Mouse (Mus musculus) hindbrain, embryonic 13.5 days (tissue): ENCODE results near the gene Tbc1d4. TPM values are rescaled to one million over a fixed set of nuclear protein-coding genes. Genes with fewer than 3 reads are reported as not detected.

ENCODE experiments used
- ATAC-seq: fragments of 200-750 bp; cut with Nextera tagmentation; 2 replicates; pipeline ENCODE4 v1.8.0; 2017; ENCODE audit warnings: moderate TSS enrichment; ENCODE audit not compliant: low FRiP score
- H3K27ac ChIP-seq: fragments of 300-500 bp; sonication (generic); 2 replicates; pipeline ENCODE4 v1.5.1; 2015; ENCODE audit warnings: inconsistent platforms, mild to moderate bottlenecking, moderate library complexity
- H3K27me3 ChIP-seq: fragments of 300-500 bp; sonication (generic); 2 replicates; pipeline ENCODE4 v1.6.1; 2015; ENCODE audit warnings: mild to moderate bottlenecking, inconsistent platforms
- H3K36me3 ChIP-seq: fragments of 300-500 bp; sonication (generic); 2 replicates; pipeline ENCODE4 v1.6.1; 2015; ENCODE audit warnings: mild to moderate bottlenecking, inconsistent platforms
- H3K4me1 ChIP-seq: fragments of 300-500 bp; sonication (generic); replicated peaks from 2 replicates; pipeline ENCODE4 v1.6.1; 2015; ENCODE audit warnings: inconsistent platforms
- H3K4me2 ChIP-seq: fragments of 300-500 bp; sonication (generic); 2 replicates; pipeline ENCODE4 v1.6.1; 2015; ENCODE audit warnings: inconsistent platforms, mild to moderate bottlenecking, moderate library complexity
- H3K4me3 ChIP-seq: fragments of 300-500 bp; sonication (generic); 2 replicates; pipeline ENCODE4 v1.5.1; 2015; ENCODE audit warnings: mild to moderate bottlenecking, inconsistent platforms
- H3K9ac ChIP-seq: fragments of 300-500 bp; sonication (generic); 2 replicates; pipeline ENCODE4 v1.6.1; 2015; ENCODE audit warnings: mild to moderate bottlenecking, inconsistent platforms
- H3K9me3 ChIP-seq: fragments of 300-500 bp; sonication (generic); 2 replicates; pipeline ENCODE4 v1.6.1; 2016; ENCODE audit warnings: inconsistent platforms
- WGBS: fragments of 180-500 bp; shearing (Covaris S2); methylation state at CpG from one replicate; pipeline ENCODE4 v1.1.7; 2015; 5-methylcytosine and 5-hydroxymethylcytosine counted together
- polyA plus RNA-seq: library from polyadenylated mRNA; unstranded; fragments of >200 nt; fragmentation: Nextera tagmentation; extraction: Ambion mirVana; gene quantifications from 2 replicates; pipeline ENCODE4 v1.2.1, GENCODE M21; 2015

Tbc1d4 gene
- polyA plus RNA-seq, 1 experiment from 2014 or later, result 6.5 TPM

GRCm38 (mm10) chr14:101548885-101549573 lies 60.0 kb downstream of the Tbc1d4 start:
- H3K4me2 ChIP-seq, result no peak overlapping the region
- no peaks in the 10 kb centered on the region for H3K27me3 ChIP-seq
- H3K4me3 ChIP-seq, result no peak overlapping the region
- H3K4me1 ChIP-seq, result no peaks in the 10 kb centered on the region
- ATAC-seq, result no peak
- 86% methylated on average over 20 of the region's 20 CpGs for WGBS
- no peak overlapping the region for H3K27ac ChIP-seq
- H3K9ac ChIP-seq, result no peak overlapping the region
- no peaks in the 10 kb centered on the region for H3K36me3 ChIP-seq
- H3K9me3 ChIP-seq, result no peaks in the 10 kb centered on the region

GRCm38 (mm10) chr14:101541863-101542262 lies 67.1 kb downstream of the Tbc1d4 start:
- Histone ChIP-seq H3K4me2 (no peak overlapping the region), H3K27ac (no peak overlapping the region), H3K36me3 (no peaks in the 10 kb centered on the region), H3K4me3 (no peak overlapping the region), H3K9ac (no peak overlapping the region), H3K4me1 (0 out of 2 replicates have a peak, but pooled peaks cover 3% of the 10 kb centered on the region), H3K9me3 (no peaks in the 10 kb centered on the region), H3K27me3 (no peaks in the 10 kb centered on the region)
- WGBS, result 77% methylated on average over 9 of the region's 9 CpGs
- ATAC-seq, result no peak

- Histone ChIP-seq H3K9ac (no peak overlapping the region), H3K4me1 (0 out of 2 replicates have a peak, but pooled peaks cover 3% of the 10 kb centered on the region), H3K27me3 (no peaks in the 10 kb centered on the region), H3K9me3 (no peaks in the 10 kb centered on the region), H3K4me2 (no peak overlapping the region), H3K36me3 (no peaks in the 10 kb centered on the region), H3K4me3 (no peak overlapping the region), H3K27ac (no peak overlapping the region)
- 88% methylated on average over 5 of the region's 5 CpGs for WGBS
- no peak for ATAC-seq
These were observed 67.8 kb downstream of the Tbc1d4 start for GRCm38 (mm10) chr14:101541141-101541540.

- no peak for ATAC-seq
- Histone ChIP-seq H3K27me3 (no peaks in the 10 kb centered on the region), H3K4me1 (0 out of 2 replicates have a peak, but pooled peaks cover 3% of the 10 kb centered on the region), H3K9me3 (no peaks in the 10 kb centered on the region), H3K4me2 (no peak overlapping the region), H3K36me3 (no peaks in the 10 kb centered on the region), H3K9ac (no peak overlapping the region), H3K27ac (no peak overlapping the region), H3K4me3 (no peak overlapping the region)
- 100% methylated on average over 3 of the region's 3 CpGs for WGBS
These were observed 68.5 kb downstream of the Tbc1d4 start for GRCm38 (mm10) chr14:101540466-101540865.

- no peak overlapping the region for H3K9ac ChIP-seq
- 0 out of 2 replicates have a peak overlapping the region, but pooled peaks have one; percentile 1 for H3K27ac ChIP-seq
- H3K9me3 ChIP-seq, result no peaks in the 10 kb centered on the region
- no peaks in the 10 kb centered on the region for H3K27me3 ChIP-seq
- WGBS, result 63% methylated on average over 2 of the region's 2 CpGs
- ATAC-seq, result peak; percentile 39; the same call in 1 of the 2 replicates
- no peak overlapping the region for H3K4me3 ChIP-seq
- no peak overlapping the region for H3K4me2 ChIP-seq
- H3K36me3 ChIP-seq, result no peaks in the 10 kb centered on the region
- 0 out of 2 replicates have a peak, but pooled peaks cover 3% of the 10 kb centered on the region for H3K4me1 ChIP-seq
These were observed 71.1 kb downstream of the Tbc1d4 start for GRCm38 (mm10) chr14:101537906-101538305.

- no peak overlapping the region for H3K4me3 ChIP-seq
- H3K36me3 ChIP-seq, result no peaks in the 10 kb centered on the region
- H3K27me3 ChIP-seq, result no peaks in the 10 kb centered on the region
- peaks cover 8% of the 10 kb centered on the region for H3K4me1 ChIP-seq
- no peak overlapping the region for H3K4me2 ChIP-seq
- 0 out of 2 replicates have a peak overlapping the region, but pooled peaks have one; percentile 1 for H3K27ac ChIP-seq
- ATAC-seq, result no peak
- H3K9me3 ChIP-seq, result no peaks in the 10 kb centered on the region
- H3K9ac ChIP-seq, result no peak overlapping the region
- WGBS, result 50% methylated on average over 1 of the region's 1 CpGs
These were observed 71.6 kb downstream of the Tbc1d4 start for GRCm38 (mm10) chr14:101537413-101537812.

- Histone ChIP-seq H3K9me3 (no peaks in the 10 kb centered on the region), H3K27ac (no peak overlapping the region), H3K36me3 (no peaks in the 10 kb centered on the region), H3K9ac (no peak overlapping the region), H3K4me1 (peaks cover 11% of the 10 kb centered on the region), H3K4me2 (no peak overlapping the region), H3K27me3 (no peaks in the 10 kb centered on the region), H3K4me3 (no peak overlapping the region)
- ATAC-seq, result no peak
- WGBS, result 56% methylated on average over 7 of the region's 7 CpGs
These were observed 76.8 kb downstream of the Tbc1d4 start for GRCm38 (mm10) chr14:101532090-101532695.

GRCm38 (mm10) chr14:101530455-101530854 lies 78.5 kb downstream of the Tbc1d4 start:
- Histone ChIP-seq H3K27ac (no peak overlapping the region), H3K36me3 (no peaks in the 10 kb centered on the region), H3K4me3 (no peak overlapping the region), H3K4me2 (no peak overlapping the region), H3K4me1 (peaks cover 11% of the 10 kb centered on the region), H3K9me3 (no peaks in the 10 kb centered on the region), H3K27me3 (no peaks in the 10 kb centered on the region), H3K9ac (no peak overlapping the region)
- 51% methylated on average over 2 of the region's 2 CpGs for WGBS
- no peak for ATAC-seq

- H3K27me3 ChIP-seq, result no peaks in the 10 kb centered on the region
- H3K9me3 ChIP-seq, result no peaks in the 10 kb centered on the region
- no peaks in the 10 kb centered on the region for H3K36me3 ChIP-seq
- no peak overlapping the region for H3K4me3 ChIP-seq
- no peak for ATAC-seq
- no peak overlapping the region for H3K27ac ChIP-seq
- peaks cover 11% of the 10 kb centered on the region for H3K4me1 ChIP-seq
- no peak overlapping the region for H3K9ac ChIP-seq
- 92% methylated on average over 6 of the region's 6 CpGs for WGBS
- H3K4me2 ChIP-seq, result no peak overlapping the region
These were observed 79.8 kb downstream of the Tbc1d4 start for GRCm38 (mm10) chr14:101529194-101529593.

GRCm38 (mm10) chr14:101527420-101527996 lies 81.5 kb downstream of the Tbc1d4 start:
- Histone ChIP-seq H3K27ac (no peak overlapping the region), H3K4me3 (no peak overlapping the region), H3K4me1 (peaks cover 7% of the 10 kb centered on the region), H3K27me3 (no peaks in the 10 kb centered on the region), H3K9ac (no peak overlapping the region), H3K36me3 (no peaks in the 10 kb centered on the region), H3K4me2 (no peak overlapping the region), H3K9me3 (no peaks in the 10 kb centered on the region)
- ATAC-seq, result no peak
- WGBS, result 79% methylated on average over 11 of the region's 11 CpGs

- Histone ChIP-seq H3K4me2 (no peak overlapping the region), H3K36me3 (no peaks in the 10 kb centered on the region), H3K4me3 (no peak overlapping the region), H3K27ac (no peak overlapping the region), H3K27me3 (no peaks in the 10 kb centered on the region), H3K9ac (no peak overlapping the region), H3K9me3 (no peaks in the 10 kb centered on the region), H3K4me1 (no peaks in the 10 kb centered on the region)
- 63% methylated on average over 1 of the region's 1 CpGs for WGBS
- ATAC-seq, result no peak
These were observed 82.5 kb downstream of the Tbc1d4 start for GRCm38 (mm10) chr14:101526478-101526877.

GRCm38 (mm10) chr14:101519964-101520363 lies 89.0 kb downstream of the Tbc1d4 start:
- no peaks in the 10 kb centered on the region for H3K9me3 ChIP-seq
- H3K36me3 ChIP-seq, result no peaks in the 10 kb centered on the region
- H3K27ac ChIP-seq, result no peak overlapping the region
- H3K9ac ChIP-seq, result no peak overlapping the region
- no peak overlapping the region for H3K4me2 ChIP-seq
- no peak overlapping the region for H3K4me3 ChIP-seq
- no peaks in the 10 kb centered on the region for H3K27me3 ChIP-seq
- 83% methylated on average over 2 of the region's 2 CpGs for WGBS
- ATAC-seq, result no peak
- H3K4me1 ChIP-seq, result peaks cover under 1% of the 10 kb centered on the region; the same call in 1 of the 2 replicates
